Mouse (Mus musculus): ENCODE results near the gene Zfp710.

GRCm38 (mm10) chr7:80095598-80096309 is 71.1 kb downstream of the Zfp710 start:
- TF ChIP-seq CTCF (IDR thresholded peaks at IDR 0.05; ENCODE audit: low read depth) (no peak), EP300 (optimal IDR thresholded peaks at IDR 0.05) (no peak)
